Mouse (Mus musculus): ENCODE results near the gene Tcte3.

The Tcte3 gene

DNA sequence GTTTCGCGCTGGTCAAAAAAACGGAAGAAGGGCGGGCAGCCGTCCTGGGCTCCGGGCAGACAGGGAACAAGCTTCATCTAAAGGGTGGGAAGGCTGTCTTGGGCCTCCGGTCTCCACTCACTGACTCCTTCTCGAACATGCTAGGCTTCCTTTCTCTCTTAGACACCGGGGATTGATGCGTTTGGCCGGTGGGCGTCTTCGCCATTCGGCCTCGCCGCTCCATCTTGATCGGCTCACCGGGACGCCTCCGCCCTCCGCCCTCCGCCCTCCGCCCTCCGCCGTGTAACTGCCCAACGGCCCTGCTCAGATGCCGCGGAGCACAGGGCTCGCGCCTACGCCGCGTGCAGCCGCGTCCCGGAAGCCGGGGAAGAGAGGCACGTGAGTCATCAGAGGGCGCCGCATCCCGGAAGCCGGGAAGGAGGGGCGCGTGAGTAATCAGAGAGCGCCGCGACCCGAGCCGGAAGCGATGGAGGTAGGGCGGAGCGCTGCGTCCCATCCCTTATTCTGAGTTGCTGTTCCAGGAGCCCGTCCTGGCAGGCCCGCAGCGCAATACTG lies at the start of gene Tcte3, which contains the start of the genes Ermard and Gm3448:
TSS of gene Tcte3 (minus strand) at position 314 of the 555 bp plus-strand sequence.
TSS of gene Ermard (plus strand) at position 34 of the 555 bp plus-strand sequence.
TSS of gene Gm3448 (minus strand) at position 363 of the 555 bp plus-strand sequence.
- 0% methylated on average over 17 of the region's 56 CpGs for WGBS

DNA sequence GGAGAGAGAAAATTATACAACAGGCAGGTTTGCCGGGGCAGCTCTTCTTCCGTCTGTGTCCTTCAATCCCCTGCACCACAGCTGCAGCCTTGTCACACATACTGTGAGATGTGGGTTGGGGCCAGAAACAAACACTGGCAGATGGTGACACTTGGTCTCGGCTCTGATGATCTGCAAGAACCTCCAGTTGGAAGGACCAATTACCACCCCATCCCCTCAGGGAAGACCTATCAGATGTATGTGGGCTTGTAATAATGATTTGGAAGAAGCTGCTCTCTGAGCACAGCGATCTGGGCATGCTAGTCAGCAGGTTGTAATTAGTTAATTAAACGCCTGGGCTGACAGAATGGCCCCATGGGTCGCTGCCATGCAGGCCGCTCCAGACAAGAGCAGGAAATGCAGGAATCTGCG lies 47.3 kb upstream of the Tcte3 start:
- 44% methylated on average over 8 of the region's 8 CpGs for WGBS

DNA sequence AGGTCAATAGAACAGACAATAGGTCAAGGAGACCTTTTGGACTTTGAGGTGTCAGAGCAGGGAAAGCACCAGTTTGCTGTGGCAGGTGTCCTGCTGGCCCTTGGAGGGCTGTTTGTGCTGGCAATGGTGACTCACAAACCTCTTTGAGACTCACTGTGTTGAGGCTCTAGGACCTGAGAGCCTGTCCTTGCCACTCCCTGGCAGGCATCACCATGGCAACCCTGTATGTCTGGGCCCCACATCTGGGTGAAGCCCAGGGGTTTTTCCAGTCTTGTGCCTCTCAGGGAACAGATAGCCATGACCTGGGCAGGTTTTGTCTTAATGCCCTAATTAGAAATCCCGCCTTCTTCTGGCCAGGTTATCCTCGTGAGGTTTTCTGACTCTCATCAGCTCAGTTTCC lies 46.9 kb upstream of the Tcte3 start:
- WGBS, result 62% methylated on average over 2 of the region's 2 CpGs

DNA sequence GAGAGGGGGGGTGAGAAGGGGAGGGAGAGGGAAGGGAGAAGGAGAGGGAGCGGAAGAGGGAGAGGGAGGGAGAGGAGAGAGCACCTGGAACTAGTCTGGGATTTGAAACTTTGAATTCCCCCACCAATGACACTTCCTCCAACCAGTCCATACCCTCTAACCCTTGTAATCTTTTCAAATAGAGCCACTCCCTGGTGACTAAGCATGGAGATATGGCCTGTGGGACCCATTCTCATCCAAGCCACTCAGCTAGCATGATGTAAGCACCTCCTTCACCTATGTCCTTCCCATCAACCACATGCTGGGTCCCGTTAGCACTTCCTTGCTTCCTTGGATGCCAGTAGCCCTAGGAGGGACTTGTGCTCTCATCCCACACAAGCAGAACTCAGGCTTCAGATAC lies 43.7 kb upstream of the Tcte3 start:
- WGBS, result 89% methylated on average over 2 of the region's 2 CpGs

DNA sequence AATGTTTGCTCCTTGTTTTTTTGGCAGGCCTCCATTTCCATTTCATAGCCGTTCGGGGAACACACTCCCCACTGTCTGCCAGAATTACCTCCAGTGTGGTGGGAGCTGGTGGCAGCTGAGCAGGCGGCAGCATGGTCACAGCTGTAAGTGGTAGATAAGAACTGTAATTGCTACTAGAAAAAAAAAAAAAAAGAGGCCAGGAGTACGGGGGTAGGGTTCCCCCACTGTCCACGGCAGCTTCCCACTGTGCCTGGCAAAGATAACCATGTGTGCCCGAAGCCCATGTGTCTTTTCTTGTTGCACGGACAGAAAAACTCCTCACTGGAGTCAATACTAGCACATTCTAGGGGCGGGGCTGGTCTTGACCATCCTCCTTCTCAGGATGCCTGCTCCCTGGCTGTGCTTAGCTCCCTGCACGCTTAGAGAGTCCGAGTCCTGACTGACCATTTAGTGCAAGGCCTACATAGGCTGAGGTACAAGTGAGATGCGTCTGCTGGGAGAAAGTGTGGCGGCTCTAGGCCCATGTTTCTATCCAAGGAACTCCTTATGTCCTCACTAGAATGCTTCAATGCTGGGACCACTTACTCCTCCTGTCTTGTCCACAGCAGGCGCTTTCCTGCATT lies 43.0 kb upstream of the Tcte3 start:
- WGBS, result 62% methylated on average over 13 of the region's 13 CpGs

DNA sequence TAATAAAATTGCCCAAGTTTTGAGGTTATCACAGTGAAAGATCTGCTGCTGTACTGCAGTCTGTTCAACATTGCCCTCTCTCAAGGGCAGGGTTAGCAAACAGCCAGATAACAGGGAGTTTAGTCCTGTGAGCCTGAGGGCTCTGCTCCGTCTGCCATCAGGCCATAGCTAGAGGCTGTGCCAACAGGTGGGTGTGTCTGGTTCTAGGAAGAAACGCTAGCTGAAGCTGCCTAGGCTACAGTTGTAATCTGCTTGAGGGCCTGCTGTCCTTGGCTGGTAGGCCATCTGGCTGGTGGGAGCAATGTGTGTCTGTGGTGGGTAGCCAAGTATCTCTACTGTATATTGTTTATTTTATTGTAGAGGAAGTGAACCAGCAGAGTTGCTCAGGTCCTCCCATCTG lies 36.2 kb upstream of the Tcte3 start:
- WGBS, result 49% methylated on average over 2 of the region's 2 CpGs

DNA sequence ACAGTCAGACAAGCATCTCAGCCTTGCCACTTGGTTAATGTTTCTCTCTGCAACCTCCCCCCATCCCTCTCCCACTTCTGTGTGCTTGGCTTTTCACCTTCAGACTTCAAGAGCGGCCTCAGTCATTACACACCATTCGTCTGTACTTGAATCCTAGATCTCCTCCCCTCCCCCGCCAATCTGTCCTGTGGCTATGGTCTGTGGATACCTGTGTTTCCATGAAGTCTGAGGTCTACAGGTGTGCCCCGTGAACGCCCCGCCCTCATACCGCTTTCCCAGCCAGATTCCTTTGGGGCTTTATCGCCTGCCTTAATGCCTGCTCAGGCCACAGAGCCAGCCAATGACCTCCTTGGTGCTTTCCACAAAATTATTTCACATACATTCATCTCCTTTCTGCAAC lies 33.7 kb upstream of the Tcte3 start:
- WGBS, result 89% methylated on average over 8 of the region's 8 CpGs

DNA sequence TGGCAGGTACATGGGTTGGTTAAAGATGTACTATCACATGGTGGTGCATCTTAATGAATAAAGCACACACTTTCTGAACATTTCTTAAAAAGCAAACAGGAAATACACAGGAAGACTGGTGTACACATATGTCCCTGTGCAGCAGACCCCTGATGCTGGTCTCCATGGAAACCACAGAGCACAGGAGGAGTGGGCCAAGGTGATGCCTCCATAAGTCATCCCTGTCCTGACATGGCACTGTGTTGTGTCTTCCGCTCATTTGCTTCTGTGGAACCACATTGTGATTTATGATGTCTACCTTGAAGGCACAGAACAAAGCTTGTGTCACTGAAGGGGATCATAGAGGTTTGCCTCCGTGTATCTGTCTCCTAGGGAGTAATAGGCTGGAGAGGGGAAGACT lies 30.9 kb upstream of the Tcte3 start:
- 95% methylated on average over 2 of the region's 2 CpGs for whole genome bisulfite sequencing

DNA sequence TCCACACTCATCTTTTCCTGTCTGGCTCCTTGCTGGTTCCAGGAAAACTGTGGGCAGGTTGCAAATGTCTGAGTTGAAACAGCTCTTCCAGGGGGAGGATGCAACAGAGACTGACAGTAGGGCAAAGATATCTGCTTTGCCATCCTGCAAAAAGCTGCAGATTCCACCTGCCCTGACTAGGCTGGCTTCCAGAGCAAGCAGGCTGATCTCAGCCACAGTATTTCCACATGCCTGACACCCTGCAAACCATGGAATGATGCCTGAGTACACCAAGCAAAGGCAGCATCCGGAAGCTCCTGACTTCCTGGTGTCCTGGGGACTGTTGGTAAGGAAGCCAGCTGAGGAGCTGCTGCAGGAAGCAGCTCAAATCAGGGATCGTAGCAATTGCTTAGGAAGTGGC lies 27.8 kb upstream of the Tcte3 start:
- WGBS, result 41% methylated on average over 2 of the region's 2 CpGs

DNA sequence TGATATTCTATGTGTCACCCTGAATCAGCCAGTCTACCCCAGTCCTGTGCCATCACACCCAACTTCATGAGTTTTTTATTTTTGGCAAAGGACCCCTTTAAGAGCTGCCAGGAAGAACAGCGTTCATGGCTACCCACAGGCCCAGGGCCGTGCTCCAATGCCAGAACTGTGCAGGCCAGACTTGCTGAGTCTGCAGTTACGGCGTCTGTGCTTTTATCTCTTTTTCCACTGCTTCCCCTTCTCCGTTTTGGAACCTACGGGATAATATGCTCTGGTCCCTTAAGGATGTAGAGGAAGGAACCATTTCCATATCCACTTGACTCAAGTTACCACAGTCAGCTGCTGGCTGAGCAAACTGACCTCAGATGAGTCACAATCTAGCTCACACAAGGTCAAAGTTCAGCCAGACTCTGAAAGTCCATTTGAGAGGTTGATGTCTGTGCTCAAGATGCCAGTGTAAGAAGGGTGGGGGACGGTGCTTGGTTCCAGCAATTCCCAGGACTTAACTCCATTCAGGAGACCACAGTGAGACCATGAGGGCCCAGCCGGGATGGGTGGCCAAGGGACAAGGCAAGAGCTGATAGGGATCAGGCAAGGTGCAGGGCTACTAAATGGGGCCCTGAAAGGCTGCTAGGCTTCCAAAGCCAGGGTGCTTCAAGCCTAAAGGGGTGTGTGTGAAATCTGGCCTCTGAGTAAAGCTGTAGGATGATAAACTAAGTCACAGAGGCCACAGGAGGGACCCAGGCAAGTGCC lies 26.9 kb upstream of the Tcte3 start:
- WGBS, result 72% methylated on average over 8 of the region's 8 CpGs

DNA sequence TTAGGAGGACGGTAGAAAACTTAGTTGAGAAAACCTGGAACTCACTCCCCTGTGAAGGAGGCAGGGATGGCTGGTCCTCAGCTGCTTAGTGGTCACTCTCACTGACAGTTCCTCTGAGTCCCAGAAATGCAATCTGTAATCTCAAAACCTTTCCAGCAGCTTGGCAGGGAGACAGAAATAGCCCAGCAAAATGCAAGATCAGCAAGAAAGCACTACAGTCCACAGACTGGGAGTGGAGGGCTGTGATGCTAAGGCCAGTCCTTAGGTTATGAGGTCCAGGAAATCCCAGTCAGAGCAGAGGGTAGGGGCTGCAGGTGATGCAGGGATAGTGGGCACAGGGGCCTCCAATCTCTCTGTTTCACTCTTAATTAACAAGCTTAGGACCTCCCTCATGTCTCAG lies 25.6 kb upstream of the Tcte3 start:
- whole genome bisulfite sequencing, result 88% methylated on average over 1 of the region's 1 CpGs

DNA sequence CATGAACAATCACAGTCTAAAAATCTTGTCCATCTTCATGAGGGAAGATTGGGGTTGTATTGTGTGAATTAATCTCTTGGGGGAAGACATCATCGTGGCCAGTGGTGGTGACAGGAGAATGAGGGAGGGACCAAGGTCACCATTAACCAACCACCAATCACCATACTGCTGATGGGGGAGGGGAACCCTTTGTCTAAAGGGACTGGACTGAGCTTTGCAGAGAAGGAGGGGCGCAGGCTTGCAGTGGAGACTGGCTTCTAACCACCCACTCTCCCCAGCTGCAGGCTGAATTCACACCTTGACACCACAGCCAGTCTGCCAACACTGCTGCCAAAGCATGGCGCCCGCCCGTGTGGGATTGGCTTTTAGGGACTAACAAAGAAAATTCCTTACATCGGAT lies 24.8 kb upstream of the Tcte3 start:
- WGBS, result 39% methylated on average over 6 of the region's 6 CpGs

DNA sequence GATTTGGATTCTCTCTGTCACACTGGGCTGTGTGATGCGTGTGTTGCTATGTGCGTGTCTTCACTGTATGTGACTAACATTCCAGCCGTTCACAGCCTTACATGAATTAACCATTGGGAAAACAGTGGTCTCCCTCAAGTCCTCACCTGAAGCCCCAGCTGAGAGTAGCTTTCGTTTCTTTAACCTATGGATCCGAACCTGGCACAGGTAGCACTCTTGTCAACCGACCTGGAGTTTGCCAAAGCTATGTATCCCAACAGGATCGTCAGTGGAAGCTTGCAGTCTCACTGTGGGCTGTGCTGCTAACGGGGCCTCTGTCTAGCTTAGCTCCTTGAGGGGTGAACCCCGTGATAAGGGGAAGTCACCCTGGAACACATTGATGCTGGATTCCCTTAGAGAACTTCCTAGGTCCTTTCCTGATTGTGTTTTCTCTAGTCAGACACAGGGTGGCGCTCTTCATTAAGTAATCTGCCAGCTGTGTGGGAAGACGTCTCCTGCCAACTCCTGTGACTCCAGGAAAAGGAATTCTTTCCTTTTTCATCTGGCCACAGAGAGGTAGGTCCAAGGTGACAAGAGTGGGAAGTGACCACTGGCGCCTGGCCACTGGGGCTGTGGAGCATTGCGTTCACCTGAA lies 24.2 kb upstream of the Tcte3 start:
- 42% methylated on average over 13 of the region's 13 CpGs for WGBS

DNA sequence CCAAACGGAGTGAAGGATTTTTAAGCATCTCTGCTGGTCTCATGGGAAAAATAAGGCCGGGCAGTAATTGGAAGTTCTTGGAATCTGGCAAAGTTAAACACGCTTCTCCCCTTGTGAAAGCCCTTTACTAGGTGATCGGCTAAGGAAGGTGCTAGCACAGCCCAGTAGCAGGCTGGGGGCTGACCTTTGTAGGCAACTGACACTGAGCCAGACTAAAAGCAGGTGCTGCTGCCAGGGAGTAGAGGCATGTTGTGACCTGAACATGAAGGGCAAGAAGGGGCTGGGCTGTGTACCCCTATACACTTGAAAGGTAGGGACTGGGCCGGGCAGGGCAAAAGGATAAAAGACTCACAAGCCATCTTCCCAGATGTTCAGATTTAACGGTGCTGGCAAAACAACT lies 19.1 kb upstream of the Tcte3 start:
- WGBS, result 89% methylated on average over 6 of the region's 6 CpGs

DNA sequence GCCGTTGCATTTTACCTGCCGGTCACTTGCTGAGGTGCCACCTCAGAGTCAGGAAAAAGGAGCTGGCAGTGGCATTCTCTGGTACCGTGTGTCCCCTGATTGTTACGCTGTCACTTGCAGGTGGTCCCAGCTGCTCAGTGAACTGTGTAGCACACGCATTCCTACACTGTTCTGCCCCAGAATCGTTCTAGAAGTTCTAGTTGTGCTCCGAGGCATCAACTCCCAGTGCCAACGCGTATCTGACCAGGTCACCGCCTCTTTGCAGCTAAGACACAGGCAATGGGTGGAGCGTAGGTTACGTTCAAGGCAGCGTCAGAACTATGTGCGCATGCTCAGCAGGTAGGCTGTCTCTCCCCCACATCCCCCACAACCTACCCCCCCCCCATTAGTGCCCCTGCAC lies 18.4 kb upstream of the Tcte3 start:
- 90% methylated on average over 14 of the region's 14 CpGs for WGBS

DNA sequence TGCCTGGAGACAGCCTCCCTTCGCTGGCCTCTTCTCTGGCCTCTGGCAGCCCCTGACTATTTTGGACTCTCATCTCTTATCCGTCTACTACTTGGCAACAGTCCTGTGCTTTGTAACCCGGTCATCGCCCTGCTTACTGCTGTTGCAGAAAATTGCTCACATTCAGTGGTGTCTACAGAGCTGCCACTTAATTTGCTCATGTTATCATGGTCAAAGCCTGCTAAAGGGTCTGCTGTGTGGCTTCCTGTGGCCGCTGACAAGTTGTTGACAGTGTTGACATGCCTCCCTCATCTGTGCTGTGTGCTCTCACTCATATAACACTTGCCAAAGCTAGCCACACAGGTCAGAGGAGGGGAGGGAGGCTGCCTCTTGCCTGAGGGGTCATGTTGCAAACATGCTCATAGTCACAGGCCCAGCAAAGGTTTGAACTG lies 16.9 kb upstream of the Tcte3 start:
- WGBS, result 87% methylated on average over 5 of the region's 5 CpGs

DNA sequence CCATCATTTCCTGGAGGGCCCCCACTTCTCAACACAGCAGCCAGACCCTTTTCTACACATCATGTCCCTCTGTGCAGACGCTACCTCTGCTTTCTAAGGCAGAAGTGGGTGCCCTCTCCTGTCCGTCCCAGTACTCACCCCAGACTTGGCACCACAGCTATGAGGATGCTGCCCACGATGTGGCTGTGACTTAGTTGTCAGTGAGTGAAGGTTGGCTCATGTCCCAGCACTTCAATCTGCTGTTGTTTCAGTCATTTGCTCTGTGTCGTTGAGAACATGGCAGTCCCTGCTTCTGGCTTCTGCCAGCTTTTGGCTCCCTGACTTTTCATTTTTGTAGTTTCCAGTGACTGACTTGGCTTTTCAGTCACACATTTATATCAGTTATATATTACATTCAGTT lies 14.6 kb upstream of the Tcte3 start:
- WGBS, result 35% methylated on average over 4 of the region's 4 CpGs

DNA sequence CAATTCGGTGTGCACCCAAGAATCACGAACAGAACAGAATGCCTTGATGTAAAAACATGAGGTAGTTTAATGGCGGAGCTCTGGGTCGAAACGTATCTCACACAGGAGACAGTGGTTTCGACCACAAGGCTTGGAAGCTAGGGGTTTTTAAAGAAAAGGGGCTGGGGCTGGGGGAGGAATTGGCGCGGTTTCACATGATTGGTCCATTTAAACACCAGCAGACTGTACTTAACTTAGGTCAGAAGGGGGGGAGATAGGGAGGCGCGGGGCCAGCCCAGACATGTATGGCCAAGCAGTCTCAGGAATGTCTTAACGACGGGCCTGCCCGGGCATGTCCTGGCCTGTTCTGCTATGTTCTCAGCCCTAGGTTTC lies 12.5 kb upstream of the Tcte3 start:
- 92% methylated on average over 13 of the region's 13 CpGs for WGBS

DNA sequence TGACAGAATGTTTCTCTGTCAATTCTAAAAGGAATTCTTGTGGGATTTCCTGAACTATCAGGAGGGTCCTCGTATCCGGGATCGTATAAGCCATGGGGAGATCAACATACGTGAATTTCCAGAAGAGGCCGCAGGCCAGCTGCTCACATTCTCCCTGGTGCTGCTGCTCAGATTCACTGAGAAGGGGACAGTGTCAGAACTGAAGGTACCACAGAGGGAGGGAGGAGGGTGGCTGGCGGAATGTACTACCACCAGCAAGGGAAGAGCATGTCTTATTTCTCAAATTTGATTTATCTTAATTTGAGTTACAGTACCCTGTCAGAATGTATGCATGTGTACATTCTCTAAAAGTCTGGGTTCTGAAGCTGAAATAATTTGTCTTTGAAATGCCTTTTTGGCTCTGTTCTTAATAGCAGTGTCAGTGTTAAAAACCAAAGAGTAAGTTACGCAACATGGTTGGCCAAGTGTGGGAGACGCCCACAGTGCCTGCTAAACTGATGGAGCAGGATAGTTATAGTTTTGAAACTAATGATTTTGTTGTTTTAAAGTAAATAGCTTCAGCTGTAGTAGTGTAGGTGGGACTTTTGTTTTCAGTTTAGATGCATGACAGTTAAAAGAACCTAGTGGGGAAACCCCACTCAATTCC lies 12.0 kb upstream of the Tcte3 start:
- WGBS, result 88% methylated on average over 6 of the region's 8 CpGs

DNA sequence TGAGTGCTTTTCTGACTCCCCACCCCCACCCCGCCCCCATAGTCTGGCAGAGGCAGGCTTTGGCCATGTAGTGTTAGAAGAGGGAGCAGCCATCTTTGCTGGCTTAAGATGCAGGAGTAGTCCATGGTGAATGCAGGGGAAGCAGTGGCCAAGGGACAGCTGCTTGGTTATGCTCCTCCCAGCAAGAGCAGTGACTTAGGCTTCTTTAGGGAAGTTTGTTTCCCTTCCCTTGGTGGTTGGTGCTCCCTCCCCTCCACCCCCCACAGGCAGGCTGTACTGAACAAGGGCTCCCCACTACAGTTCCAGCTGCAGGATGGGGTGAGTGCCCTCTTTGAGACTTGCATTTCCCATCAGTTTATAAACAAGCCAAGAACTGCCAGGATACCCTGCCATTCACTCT lies 11.5 kb upstream of the Tcte3 start:
- WGBS, result 68% methylated on average over 1 of the region's 1 CpGs

DNA sequence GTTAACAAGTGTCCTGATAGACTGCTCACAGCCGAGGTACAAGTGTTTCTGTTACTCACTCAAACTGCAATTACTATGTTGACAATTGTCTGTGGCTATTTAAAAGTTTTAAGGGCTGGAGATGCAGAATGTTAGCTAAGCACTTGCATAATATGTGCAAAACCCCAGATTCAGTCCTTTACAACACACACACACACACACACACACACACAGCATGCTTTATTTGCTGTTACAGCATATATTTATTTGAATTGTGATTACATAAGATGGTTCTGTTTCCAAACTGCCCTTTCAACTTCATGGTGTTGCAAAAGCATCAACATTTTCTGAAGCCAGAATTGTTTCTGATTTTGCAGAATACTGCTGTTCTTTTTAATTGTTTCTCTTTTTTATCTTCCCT lies 9.1 kb upstream of the Tcte3 start:
- WGBS, result no CpG with 5 or more reads among the region's 1 CpGs

DNA sequence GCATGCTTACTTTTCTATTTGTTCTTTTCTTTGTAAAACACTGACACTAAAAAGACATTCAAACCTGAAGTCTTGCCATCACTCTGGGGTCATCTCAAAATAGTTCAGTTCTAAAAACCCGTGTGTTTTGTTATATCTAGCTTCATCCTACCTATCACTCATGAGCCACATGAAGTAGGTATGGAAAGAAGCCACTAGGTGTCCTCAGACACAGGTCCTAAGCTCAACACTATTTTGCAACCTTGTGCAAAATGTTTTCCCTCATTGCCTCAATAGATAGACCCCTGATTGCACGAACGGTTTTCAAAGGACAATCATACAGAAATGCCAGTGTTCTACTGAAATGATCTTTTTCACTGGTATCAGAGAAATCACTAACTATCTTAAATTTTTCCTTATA lies 833 bp downstream of the Tcte3 start:
- no CpG with 5 or more reads among the region's 3 CpGs for WGBS

All from cerebral cortex, adult 2 months (tissue).